Mouse (Mus musculus): ENCODE results near the gene Itga9.

- TF ChIP-seq CTCF (IDR thresholded peaks at IDR 0.05; ENCODE audit: control insufficient read depth, insufficient read depth, insufficient read length) (no peak), MAX (IDR thresholded peaks at IDR 0.05) (no peak), CEBPB (IDR thresholded peaks at IDR 0.05; ENCODE audit: low read depth) (no peak), MYOG (IDR thresholded peaks at IDR 0.05; ENCODE audit: control insufficient read depth, extremely low read depth, insufficient read length) (no peak), USF1 (IDR thresholded peaks at IDR 0.05; ENCODE audit: low read depth) (no peak)
These were observed 153.0 kb downstream of the Itga9 start for GRCm38 (mm10) chr9:118759462-118759861.
